In the genomic region with DNA sequence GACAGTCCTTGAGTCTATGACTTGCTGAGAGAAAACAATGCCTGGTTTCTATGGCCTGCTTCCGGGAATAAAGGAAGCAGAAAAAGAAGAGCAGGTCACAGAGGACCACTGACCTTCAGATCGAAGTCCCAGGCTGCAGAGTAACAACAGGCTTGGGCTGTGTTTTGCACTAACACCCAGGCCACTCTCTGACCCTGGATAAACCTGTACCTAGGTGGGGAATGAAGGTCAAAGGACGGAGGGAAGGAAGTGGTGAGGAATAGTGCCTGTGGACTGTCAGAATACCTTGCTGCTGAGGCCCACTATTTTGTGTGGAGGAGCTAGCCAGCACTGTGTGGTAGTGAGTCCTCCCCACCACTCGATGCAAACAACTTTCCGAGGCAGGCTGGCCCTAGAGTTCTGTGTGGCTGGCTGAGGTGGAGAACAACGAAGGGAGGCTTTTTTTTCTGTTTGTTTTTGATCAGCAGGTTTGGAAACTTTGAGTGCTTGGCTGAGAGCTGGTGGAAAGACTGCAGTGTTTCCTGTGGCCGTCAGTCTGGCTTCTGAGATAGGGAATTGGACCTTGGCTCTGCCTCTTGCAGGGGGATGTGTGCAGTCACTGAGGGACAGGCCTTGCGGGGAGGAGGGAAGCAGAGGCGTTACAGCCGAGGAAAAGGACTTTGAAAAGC, we compare ENCODE assay signal across 8 mouse cellular contexts.
DNase-seq lines count a peak whose midpoint lies in the region; ATAC-seq and TF ChIP-seq lines count a peak whose summit lies in the region.

No protein-coding gene starts in this region.

- TF ChIP-seq CTCF in hindbrain, postnatal 0 days (IDR thresholded peaks at IDR 0.05; ENCODE audit: low read depth) = no peak

- H3K4me1 ChIP-seq in hindbrain, embryonic 10.5 days (replicated peaks) = 0 out of 2 replicates have a peak, but pooled peaks cover 4% of the 10 kb centered on the region
- H3K4me1 ChIP-seq in hindbrain, postnatal 0 days (ENCODE audit: insufficient read depth, low read length) = no peaks in the 10 kb centered on the region

- no peak overlapping the region for H3K4me3 ChIP-seq in hindbrain, embryonic 10.5 days
- H3K4me3 ChIP-seq in hindbrain, postnatal 0 days (ENCODE audit: low read length) = no peak overlapping the region

- H3K27me3 ChIP-seq in hindbrain, embryonic 10.5 days (ENCODE audit: insufficient read depth, poor library complexity, severe bottlenecking) = no peaks in the 10 kb centered on the region
- no peaks in the 10 kb centered on the region for H3K27me3 ChIP-seq in hindbrain, postnatal 0 days (ENCODE audit: insufficient read depth, low read length)

- DNase-seq in hindbrain, embryonic 10.5 days (ENCODE audit: low spot score) = no peak
- no peak for DNase-seq in hindbrain, postnatal 0 days (ENCODE audit: low spot score)
- DNase-seq in adrenal gland, postnatal 14 days = peak; percentile 49
- DNase-seq in lung, postnatal 10 days = peak; percentile 65
- DNase-seq in right cerebral cortex, postnatal 10 days (ENCODE audit: low spot score in 2 of 2) = no peak
- DNase-seq in urinary bladder, postnatal 10 days (ENCODE audit: low spot score) = no peak
- no peak for DNase-seq in layer of hippocampus, adult 9-11 months

- H3K27ac ChIP-seq in hindbrain, embryonic 10.5 days = peak overlapping the region; percentile 25; the same call in 1 of the 2 replicates
- no peak overlapping the region; the same call in 1 of the 2 replicates for H3K27ac ChIP-seq in hindbrain, postnatal 0 days

- no peaks in the 10 kb centered on the region for H3K9me3 ChIP-seq in hindbrain, embryonic 10.5 days
- no peaks in the 10 kb centered on the region for H3K9me3 ChIP-seq in hindbrain, postnatal 0 days (ENCODE audit: low read length)

- WGBS in hindbrain, embryonic 10.5 days = 26% methylated on average over 10 of the region's 10 CpGs
- WGBS in hindbrain, postnatal 0 days = 34% methylated on average over 10 of the region's 10 CpGs

- no peaks in the 10 kb centered on the region for H3K36me3 ChIP-seq in hindbrain, embryonic 10.5 days
- H3K36me3 ChIP-seq in hindbrain, postnatal 0 days (ENCODE audit: insufficient read depth, low read length) = no peaks in the 10 kb centered on the region

- no peak for ATAC-seq in hindbrain, postnatal 0 days
- ATAC-seq in hematopoietic stem cell, adult 5-6 weeks (replicated peaks in 1 of 2; ENCODE audit: insufficient read depth in 1 of 2, low FRiP score in 2 of 2, low TSS enrichment in 1 of 2, low read depth in 1 of 2, poor library complexity in 2 of 2, severe bottlenecking in 2 of 2) = peak; percentile 84 to 85

- H3K4me2 ChIP-seq in hindbrain, postnatal 0 days (ENCODE audit: low read depth, low read length) = no peak overlapping the region

- no peak overlapping the region for H3K9ac ChIP-seq in hindbrain, postnatal 0 days (replicated peaks; ENCODE audit: low read length)

Comparison
In these comparisons a context has a peak if more than half of its experiments do, and no peak if none do; other contexts are left out.
1. DNase-seq: peak in adrenal gland, postnatal 14 days (single experiment) and lung, postnatal 10 days (single experiment); none in hindbrain, embryonic 10.5 days (single experiment), hindbrain, postnatal 0 days (single experiment), right cerebral cortex, postnatal 10 days (0 of 2), urinary bladder, postnatal 10 days (single experiment) and layer of hippocampus, adult 9-11 months (single experiment).